Mouse (Mus musculus) heart, postnatal 0 days (tissue): Measurements from ENCODE around the gene Gm4631.
"Not testable (repeated sequence)": the region's sequence is repeated elsewhere in the genome, so short reads cannot be mapped to it uniquely, and the experiment has no call there.

Experiments used
- CTCF ChIP-seq: IDR thresholded peaks from 2 replicates; pipeline ENCODE4 v1.5.1; 2016; ENCODE audit warnings: antibody characterized with exemption, control low read depth, low read depth
- EP300 ChIP-seq: IDR thresholded peaks from 2 replicates; pipeline ENCODE4 v1.6.1; 2016; ENCODE audit warnings: antibody characterized with exemption, low read depth

- not testable (repeated sequence) for TF ChIP-seq EP300, CTCF
Measured at GRCm38 (mm10) chr2:175372136-175372535, 34.1 kb upstream of the Gm4631 start, which contains the start of gene Zfp968.
